Mouse (Mus musculus) intestine, postnatal 0 days (tissue): Measurements from ENCODE around the gene Slc30a9. TPM values are rescaled to one million over a fixed set of nuclear protein-coding genes. Genes with fewer than 3 reads are reported as not detected.

Source experiments
- ATAC-seq: fragments of 200-750 bp; cut with Nextera tagmentation; 2 replicates; pipeline ENCODE4 v1.8.0; 2017; ENCODE audit warnings: mild to moderate bottlenecking, moderate TSS enrichment, moderate library complexity
- H3K27ac ChIP-seq: fragments of 300-500 bp; sonication (generic); 2 replicates; pipeline ENCODE4 v1.5.1; 2014; ENCODE audit warnings: mild to moderate bottlenecking, low read depth, low read length, moderate library complexity
- H3K27me3 ChIP-seq: fragments of 300-500 bp; sonication (generic); replicated peaks from 2 replicates; pipeline ENCODE4 v1.6.1; 2014; ENCODE audit warnings: low read length, mixed read lengths; ENCODE audit not compliant: control insufficient read depth, insufficient read depth
- H3K36me3 ChIP-seq: fragments of 300-500 bp; sonication (generic); 2 replicates; pipeline ENCODE4 v1.6.1; 2014; ENCODE audit warnings: mild to moderate bottlenecking, moderate library complexity; ENCODE audit not compliant: control insufficient read depth, insufficient read depth
- H3K4me1 ChIP-seq: fragments of 300-500 bp; sonication (generic); replicated peaks from 2 replicates; pipeline ENCODE4 v1.6.1; 2014; ENCODE audit warnings: antibody characterized with exemption, low read length, mixed read lengths; ENCODE audit not compliant: control insufficient read depth, insufficient read depth
- H3K4me2 ChIP-seq: fragments of 300-500 bp; sonication (generic); replicated peaks from 2 replicates; pipeline ENCODE4 v1.6.1; 2014; ENCODE audit warnings: low read depth, mild to moderate bottlenecking, moderate library complexity
- H3K4me3 ChIP-seq: fragments of 300-500 bp; sonication (generic); 2 replicates; pipeline ENCODE4 v1.5.1; 2014; ENCODE audit warnings: low read depth, low read length
- H3K9ac ChIP-seq: fragments of 300-500 bp; sonication (generic); 2 replicates; pipeline ENCODE4 v1.6.1; 2014; ENCODE audit warnings: mild to moderate bottlenecking, low read depth, low read length
- H3K9me3 ChIP-seq: fragments of 300-500 bp; sonication (generic); 2 replicates; pipeline ENCODE4 v1.6.1; 2016; ENCODE audit warnings: mixed run types; ENCODE audit not compliant: control insufficient read depth
- CTCF ChIP-seq: sonication (generic); IDR thresholded peaks from 2 replicates; pipeline ENCODE4 v1.5.1; 2016; ENCODE audit warnings: low read depth, mild to moderate bottlenecking, control low read depth, antibody characterized with exemption, moderate library complexity
- WGBS: fragments of 180-500 bp; shearing (Covaris S2); extraction: QIAGEN DNeasy Blood & Tissue Kit; methylation state at CpG from one replicate; pipeline ENCODE4 v1.1.7; 2014; 5-methylcytosine and 5-hydroxymethylcytosine counted together
- polyA plus RNA-seq: library from polyadenylated mRNA; unstranded; fragments of >200 nt; fragmentation: Nextera tagmentation; extraction: Ambion mirVana; gene quantifications from 2 replicates; pipeline ENCODE4 v1.2.1, GENCODE M21; 2015

Gene Slc30a9
- polyA plus RNA-seq, 1 experiment from 2014 or later: 74.1 TPM

- Histone ChIP-seq H3K9ac (no peak overlapping the region), H3K9me3 (no peaks in the 10 kb centered on the region), H3K27ac (no peak overlapping the region), H3K4me2 (no peak overlapping the region), H3K27me3 (no peaks in the 10 kb centered on the region), H3K4me3 (no peak overlapping the region), H3K4me1 (no peaks in the 10 kb centered on the region), H3K36me3 (peaks cover 43% of the 10 kb centered on the region)
- no peak for ATAC-seq
- TF ChIP-seq CTCF: no peak
- WGBS: 89% methylated on average over 8 of the region's 8 CpGs
Measured at GRCm38 (mm10) chr5:67269309-67269708, 37.4 kb upstream of the Slc30a9 start.

- ATAC-seq: peak; percentile 56; the same call in 1 of the 2 replicates
- Histone ChIP-seq H3K4me3 (no peak overlapping the region), H3K4me1 (no peaks in the 10 kb centered on the region), H3K36me3 (peaks cover 20% of the 10 kb centered on the region), H3K9ac (no peak overlapping the region), H3K27ac (no peak overlapping the region), H3K27me3 (no peaks in the 10 kb centered on the region), H3K4me2 (no peak overlapping the region), H3K9me3 (no peaks in the 10 kb centered on the region)
- WGBS: 74% methylated on average over 9 of the region's 9 CpGs
- no peak for TF ChIP-seq CTCF
Measured at GRCm38 (mm10) chr5:67279407-67279806, 27.3 kb upstream of the Slc30a9 start.

DNA sequence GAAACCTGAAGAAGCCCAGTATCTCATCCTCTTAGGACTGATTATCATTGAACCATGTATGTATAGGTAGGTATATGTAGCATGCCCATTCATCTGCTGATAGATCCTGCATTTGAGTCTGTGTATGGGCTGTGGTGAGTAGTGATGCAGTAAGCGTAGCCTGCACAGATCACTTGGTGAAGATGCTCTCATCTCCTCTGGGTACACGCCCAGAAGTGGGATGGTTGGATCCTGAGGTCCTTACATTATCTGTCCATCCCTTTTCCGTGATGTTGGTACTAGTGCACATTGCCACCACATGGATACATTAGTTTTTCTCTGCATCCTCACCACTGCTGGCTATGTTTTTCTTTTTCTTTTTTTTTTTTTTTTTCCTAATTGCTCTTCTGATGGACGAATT lies 26.9 kb upstream of the Slc30a9 start:
- Histone ChIP-seq H3K9me3 (no peaks in the 10 kb centered on the region), H3K4me2 (no peak overlapping the region), H3K4me1 (no peaks in the 10 kb centered on the region), H3K27me3 (no peaks in the 10 kb centered on the region), H3K4me3 (no peak overlapping the region), H3K36me3 (peaks cover 25% of the 10 kb centered on the region), H3K9ac (no peak overlapping the region), H3K27ac (no peak overlapping the region)
- TF ChIP-seq CTCF: no peak
- ATAC-seq: no peak
- WGBS: 96% methylated on average over 4 of the region's 4 CpGs

DNA sequence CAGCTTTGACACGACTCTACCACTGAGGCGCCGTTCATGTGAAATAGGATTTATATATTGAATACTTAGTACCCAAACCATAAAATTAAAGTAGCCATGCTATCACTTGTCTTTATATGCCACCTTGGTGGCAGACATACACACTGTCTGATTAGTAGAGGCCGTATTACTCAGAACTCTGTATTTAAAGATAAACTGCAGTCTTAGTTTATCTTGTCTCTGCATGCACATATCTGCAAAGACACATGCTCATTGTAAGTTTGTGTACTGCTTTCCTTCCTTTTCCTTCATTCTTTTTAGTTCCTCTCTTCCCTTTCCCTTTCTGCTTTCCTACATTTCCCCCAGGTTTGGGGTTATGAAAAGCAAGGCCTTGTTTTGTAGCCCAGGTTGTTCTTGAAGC lies 26.4 kb upstream of the Slc30a9 start:
- Histone ChIP-seq H3K9ac (no peak overlapping the region), H3K27me3 (no peaks in the 10 kb centered on the region), H3K27ac (no peak overlapping the region), H3K9me3 (no peaks in the 10 kb centered on the region), H3K4me1 (no peaks in the 10 kb centered on the region), H3K4me3 (no peak overlapping the region), H3K36me3 (peaks cover 30% of the 10 kb centered on the region), H3K4me2 (no peak overlapping the region)
- no peak for ATAC-seq
- WGBS: 91% methylated on average over 4 of the region's 4 CpGs
- no peak for TF ChIP-seq CTCF

- no peaks in the 10 kb centered on the region for H3K27me3 ChIP-seq
- no peak overlapping the region for H3K9ac ChIP-seq
- no peaks in the 10 kb centered on the region for H3K9me3 ChIP-seq
- no peaks in the 10 kb centered on the region for H3K4me1 ChIP-seq
- WGBS: 52% methylated on average over 3 of the region's 3 CpGs
- ATAC-seq: no peak; the same call in 1 of the 2 replicates
- H3K4me3 ChIP-seq: no peak overlapping the region
- H3K27ac ChIP-seq: no peak overlapping the region
- H3K4me2 ChIP-seq: no peak overlapping the region
- peaks cover 14% of the 10 kb centered on the region; the same call in 1 of the 2 replicates for H3K36me3 ChIP-seq
- no peak for TF ChIP-seq CTCF
Measured at GRCm38 (mm10) chr5:67295029-67295428, 11.7 kb upstream of the Slc30a9 start.

DNA sequence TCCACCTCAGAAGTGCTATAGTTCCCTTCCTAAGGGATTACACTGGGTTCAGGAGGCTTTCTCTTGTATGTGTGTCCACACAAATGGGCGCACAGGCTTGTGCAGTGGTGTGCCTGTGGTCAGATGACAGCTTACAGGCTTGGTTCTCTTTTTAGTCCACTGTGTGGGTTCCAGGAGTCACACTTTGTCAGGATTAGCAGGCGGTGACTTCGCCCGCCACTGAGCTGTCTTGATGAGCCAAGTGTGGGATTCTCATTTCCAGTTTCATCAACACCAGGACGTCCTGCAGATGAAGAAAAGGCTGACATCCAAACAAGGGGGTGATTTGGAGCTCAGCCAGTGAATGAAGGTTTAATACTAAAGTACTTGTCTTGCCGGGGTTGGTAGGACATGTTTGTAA lies 11.1 kb upstream of the Slc30a9 start:
- Histone ChIP-seq H3K4me2 (no peak overlapping the region), H3K4me1 (no peaks in the 10 kb centered on the region), H3K36me3 (peaks cover 12% of the 10 kb centered on the region; the same call in 1 of the 2 replicates), H3K4me3 (no peak overlapping the region), H3K27me3 (no peaks in the 10 kb centered on the region), H3K27ac (no peak overlapping the region), H3K9ac (no peak overlapping the region), H3K9me3 (no peaks in the 10 kb centered on the region)
- TF ChIP-seq CTCF: no peak
- ATAC-seq: no peak
- WGBS: 77% methylated on average over 6 of the region's 6 CpGs

DNA sequence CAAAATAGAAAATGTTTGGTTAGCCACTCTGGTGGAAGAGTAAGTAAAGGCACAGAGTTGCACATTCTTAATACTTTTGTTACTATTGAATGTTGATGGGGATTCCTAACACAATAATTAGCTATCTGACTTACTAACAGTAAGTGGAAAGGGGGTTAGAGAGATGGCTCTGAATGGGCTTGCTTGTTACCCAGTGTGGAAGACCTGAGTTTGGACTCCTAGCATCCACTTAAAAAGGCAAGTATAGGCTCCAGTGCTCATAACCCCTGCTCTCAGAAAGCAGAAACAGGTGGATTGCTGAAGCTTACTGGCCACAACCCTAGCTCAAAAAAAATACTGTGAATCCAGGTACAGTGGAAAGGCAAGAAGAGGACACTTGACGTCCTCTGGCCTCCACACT lies 10.6 kb upstream of the Slc30a9 start:
- no peak overlapping the region for H3K9ac ChIP-seq
- peaks cover 12% of the 10 kb centered on the region; the same call in 1 of the 2 replicates for H3K36me3 ChIP-seq
- TF ChIP-seq CTCF: no peak
- H3K27me3 ChIP-seq: no peaks in the 10 kb centered on the region
- 0 out of 2 replicates have a peak, but pooled peaks cover 1% of the 10 kb centered on the region for H3K4me1 ChIP-seq
- no peak overlapping the region for H3K4me2 ChIP-seq
- no peak overlapping the region for H3K27ac ChIP-seq
- ATAC-seq: no peak
- WGBS: 92% methylated on average over 1 of the region's 1 CpGs
- no peak overlapping the region for H3K4me3 ChIP-seq
- H3K9me3 ChIP-seq: no peaks in the 10 kb centered on the region
